Mouse (Mus musculus) cerebellum, adult 9-11 months (tissue): ENCODE measurements at regions not wholly inside any gene's neighbourhood (a gene's known extent, or its start where the extent isn't known, plus 50 kb on each side); places are given as distances from the start of the nearest gene placed in this dataset.

Experiments used
- DNase-seq: peaks from one replicate; pipeline ENCODE4 v3.0.0; 2022

DNA sequence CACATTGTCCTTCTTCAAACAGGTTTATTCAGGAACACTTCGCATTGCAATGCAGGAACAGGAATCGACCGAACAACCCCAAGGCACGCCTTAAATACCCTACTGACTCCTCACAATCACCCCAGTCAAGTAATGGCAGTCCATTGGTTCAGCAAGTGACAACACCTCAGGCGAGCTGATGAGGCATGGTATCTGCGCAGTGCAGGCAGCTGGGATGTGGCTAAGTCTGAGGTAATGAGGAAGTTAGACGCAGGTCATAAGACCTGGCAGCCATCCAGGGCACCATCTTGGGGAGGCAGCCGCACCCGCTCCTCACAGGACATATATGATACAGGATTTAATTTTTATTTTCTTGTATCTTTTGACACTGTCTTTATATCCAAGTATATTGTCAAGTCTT, 1251.6 kb downstream of the Basp1 start:
- no peak for DNase-seq

DNA sequence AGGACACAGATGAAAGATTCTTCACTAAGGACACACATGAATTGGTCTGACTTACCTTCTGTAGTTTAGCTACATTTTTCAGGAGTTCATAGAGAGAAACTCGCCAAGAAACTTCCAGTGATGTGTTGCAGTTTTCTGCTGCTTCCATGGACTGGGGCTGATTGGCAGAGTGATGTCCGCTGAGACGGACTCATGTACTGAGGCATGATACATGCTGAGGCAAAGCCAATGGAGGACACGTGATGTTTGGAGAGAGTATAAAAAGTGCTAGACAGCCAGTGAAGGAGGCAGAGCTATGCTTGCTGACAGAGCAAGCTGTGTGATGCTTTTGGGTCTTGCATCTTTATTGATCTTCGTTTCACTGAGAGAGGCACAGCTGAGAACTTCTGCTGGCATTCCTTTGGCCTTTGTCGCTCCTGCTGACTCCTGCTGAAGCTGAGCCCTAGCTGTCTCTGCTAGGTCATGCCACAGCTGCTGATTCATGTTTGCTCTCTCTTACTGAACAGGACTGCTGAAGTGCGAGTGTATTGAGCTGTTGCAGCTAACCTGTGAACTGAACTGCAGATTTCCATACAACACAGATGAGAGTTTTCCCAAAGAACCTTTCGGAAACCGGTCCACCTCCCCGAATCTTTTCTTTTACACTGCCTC, 1255.7 kb downstream of the Basp1 start:
- no peak for DNase-seq

DNA sequence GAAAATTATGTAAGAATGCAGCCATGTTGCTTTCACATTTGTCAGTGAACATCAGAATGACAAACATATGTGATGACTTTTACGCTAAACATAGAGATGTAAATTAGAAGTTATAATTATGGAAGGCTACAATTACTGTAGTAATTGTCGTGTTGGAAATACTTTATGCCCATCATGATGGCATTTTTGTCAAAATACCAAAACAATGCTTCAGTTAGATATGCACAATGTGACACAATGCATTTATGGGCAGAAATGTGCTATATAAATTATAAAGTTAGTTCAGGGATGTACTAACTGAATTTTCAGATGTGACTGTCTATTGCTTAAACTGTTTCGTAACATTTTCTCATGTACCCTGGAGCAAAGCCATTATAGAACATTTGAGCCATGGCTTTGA, 1259.3 kb downstream of the Basp1 start:
- DNase-seq, result no peak

DNA sequence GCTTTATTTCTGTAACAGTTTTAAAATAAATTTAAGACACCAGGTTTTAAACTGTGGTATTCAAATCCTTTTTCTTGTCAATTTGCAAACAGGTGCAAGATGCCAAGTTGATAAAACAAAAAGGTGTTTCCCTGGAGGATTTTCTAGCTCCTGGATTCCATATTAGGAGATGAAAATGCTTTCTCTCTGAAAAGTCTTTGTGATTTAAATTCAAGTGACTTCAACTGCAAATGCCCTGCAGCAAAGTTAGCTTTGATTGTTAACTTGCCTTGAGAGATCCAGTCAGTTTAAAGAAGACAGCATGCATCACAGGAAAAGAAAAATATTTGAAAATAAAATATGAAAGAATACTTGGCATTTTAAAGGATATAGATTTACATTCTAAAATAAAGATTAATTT, 1289.3 kb downstream of the Basp1 start:
- DNase-seq, result no peak

DNA sequence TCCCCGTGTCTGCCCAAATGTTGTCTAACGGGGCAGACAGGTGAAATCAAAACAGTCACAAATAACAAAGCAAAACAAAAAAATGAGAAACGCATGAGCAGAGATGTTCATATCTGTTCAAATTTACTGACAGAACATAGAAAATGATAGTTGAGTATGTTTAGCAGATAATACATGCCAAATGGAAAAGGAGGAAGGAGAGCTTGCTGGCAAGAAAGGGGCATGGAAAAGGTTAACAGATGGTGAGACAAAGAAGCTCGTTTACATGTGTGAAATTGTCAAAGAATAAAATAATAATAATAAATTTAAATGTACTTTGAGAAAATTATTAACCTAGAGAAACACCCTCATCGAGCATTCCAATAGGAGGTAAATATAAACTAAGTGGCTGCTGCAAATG, 1327.3 kb downstream of the Basp1 start:
- DNase-seq, result no peak

DNA sequence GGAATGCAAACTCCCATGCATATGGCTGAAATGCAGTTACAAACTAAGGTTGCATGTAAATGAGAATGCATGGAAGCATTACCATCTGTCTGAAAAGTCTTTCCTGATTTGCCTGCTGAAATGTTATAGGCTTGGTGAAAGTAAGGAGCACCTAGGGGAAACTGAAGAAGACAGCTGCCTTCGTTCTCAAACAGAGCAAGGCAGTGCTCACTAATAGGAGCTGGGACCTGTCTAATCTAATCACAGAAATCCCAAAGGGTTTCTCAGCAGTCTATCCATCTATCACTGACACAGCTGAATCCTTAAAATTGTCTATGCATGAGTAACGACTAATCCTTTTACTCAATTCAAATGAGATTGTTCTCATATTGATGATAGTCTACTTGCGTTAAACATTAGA, 1360.4 kb downstream of the Basp1 start:
- no peak for DNase-seq

DNA sequence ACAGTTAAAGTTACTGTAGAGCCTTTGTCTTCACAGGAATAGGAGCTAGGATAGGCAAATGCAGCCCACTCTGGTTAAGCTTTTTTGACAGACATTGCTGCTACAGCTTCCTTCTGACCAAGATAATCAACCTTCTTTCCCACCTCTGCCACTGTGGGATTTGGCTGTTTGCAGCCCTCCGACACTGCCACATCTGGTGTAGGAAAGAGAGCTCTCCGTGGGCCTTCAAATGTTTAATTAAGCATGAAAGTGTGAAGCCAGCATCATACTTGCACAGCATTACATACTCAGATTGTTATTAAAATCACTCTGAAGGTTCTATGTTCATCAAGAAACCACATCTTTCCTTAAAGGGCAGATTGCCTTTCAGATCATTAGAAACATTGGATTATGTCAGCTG, 1372.7 kb downstream of the Basp1 start:
- no peak for DNase-seq

DNA sequence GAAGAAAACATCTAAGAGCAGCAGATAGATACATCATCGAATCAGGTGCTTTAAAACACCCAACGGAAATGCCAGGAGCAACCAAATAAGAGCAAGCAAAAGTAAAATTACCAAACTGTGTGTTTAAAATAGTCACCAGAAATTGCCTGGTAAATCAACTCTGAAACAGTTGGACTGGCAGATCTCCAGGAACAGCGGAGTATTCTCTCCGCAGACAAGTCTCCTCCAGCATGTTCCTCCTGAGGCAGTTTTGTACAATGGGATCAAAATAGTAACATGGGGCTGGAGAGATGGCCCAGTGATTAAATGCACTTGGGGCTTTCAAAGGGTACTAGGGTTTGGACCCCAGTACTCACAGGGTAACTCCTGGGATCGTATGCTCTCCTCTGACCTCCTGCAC, 1374.4 kb downstream of the Basp1 start:
- DNase-seq, result peak; percentile 17

DNA sequence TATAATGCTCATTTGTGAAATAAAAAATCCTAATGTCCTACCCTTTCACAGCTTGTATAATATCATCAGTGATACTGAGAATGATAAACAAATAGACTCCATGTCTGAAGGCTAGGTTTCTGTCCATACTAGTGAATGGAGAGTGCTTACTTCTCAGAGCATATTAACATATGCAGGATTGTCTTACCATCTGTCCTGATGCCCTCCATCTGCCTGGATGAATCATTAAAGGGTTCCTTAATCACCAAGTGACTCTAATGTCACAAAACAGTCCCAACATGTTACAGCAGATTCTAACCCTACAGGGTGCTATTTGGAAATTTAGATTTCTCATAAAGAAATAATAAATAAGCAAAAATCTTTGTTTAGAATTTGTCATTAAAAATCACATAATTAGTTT, 1391.4 kb downstream of the Basp1 start:
- DNase-seq, result peak; percentile 67

DNA sequence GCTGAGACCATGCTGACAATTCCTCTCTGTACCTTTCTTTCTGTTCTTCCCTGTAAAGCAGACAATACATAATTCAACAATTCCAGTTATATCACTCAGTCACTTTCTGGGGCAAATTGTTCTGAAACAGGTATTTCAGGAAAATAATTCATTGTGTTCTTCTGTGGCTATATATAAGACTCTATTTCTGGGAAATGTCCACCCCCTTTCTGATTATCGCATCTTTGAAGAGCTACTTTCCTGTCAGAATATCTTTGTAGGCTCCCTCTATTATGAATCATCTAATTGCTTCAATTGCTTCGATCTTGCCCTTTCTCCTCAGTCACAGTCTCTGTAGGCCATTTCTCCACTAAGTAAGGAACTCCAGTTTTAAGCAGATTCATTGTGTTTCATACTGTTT, 1408.9 kb downstream of the Basp1 start:
- no peak for DNase-seq

DNA sequence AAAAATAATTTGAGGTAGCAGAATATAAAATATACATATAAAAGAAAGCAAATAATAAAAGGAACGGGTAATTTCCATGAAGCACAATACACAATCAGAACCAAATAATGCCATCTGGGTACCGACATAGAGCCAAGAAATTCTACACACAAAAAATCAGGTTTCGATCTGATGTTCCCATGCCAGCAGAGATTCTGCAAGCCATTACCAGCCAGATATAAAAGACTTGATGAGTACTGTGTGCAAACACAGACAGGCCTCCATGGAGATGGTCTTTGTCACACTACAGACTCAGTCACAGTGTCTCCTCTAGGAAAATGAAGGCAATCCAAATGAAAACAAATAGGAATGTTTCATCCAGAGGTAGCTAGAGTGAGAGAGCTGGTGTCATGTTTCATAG, 1430.7 kb downstream of the Cdh18 start:
- peak; percentile 38 for DNase-seq
